Mouse (Mus musculus) E14TG2a.4 (cell line): ENCODE data around the gene BC005537.

Experiments used
- CTCF ChIP-seq: conservative IDR thresholded peaks from 2 replicates; pipeline ENCODE4 v1.5.1; 2014; ENCODE audit warnings: low read length
- NANOG ChIP-seq: IDR thresholded peaks from 2 replicates; pipeline ENCODE4 v1.6.1; 2014; ENCODE audit warnings: borderline replicate concordance, low read length, mixed read lengths

GRCm38 (mm10) chr13:24776146-24776844 lies 25.2 kb upstream of the BC005537 start:
- TF ChIP-seq CTCF (peak; percentile 96), NANOG (no peak)
